Mouse (Mus musculus) kidney, adult 2 months (tissue): ENCODE measurements around the gene Rpp14. TPM values are rescaled to one million over a fixed set of nuclear protein-coding genes. Genes with fewer than 3 reads are reported as not detected.

Experiments
- DNase-seq: peaks from one replicate; pipeline ENCODE4 v3.0.0; 2021
- H3K27ac ChIP-seq: fragments of 200-500 bp; 2 replicates; pipeline ENCODE4 v1.5.1; 2012; ENCODE audit warnings: low read depth, low read length, control low read depth, inconsistent platforms; ENCODE audit not compliant: insufficient read depth
- H3K27me3 ChIP-seq: fragments of 200-500 bp; replicated peaks from 2 replicates; pipeline ENCODE4 v1.6.1; 2012; ENCODE audit warnings: mild to moderate bottlenecking, moderate library complexity, low read length, inconsistent platforms; ENCODE audit not compliant: control insufficient read depth, insufficient read depth
- H3K36me3 ChIP-seq: fragments of 200-500 bp; 2 replicates; pipeline ENCODE4 v1.6.1; 2012; ENCODE audit warnings: mild to moderate bottlenecking, moderate library complexity, low read length, inconsistent platforms; ENCODE audit not compliant: control insufficient read depth, insufficient read depth
- H3K4me1 ChIP-seq: fragments of 200-500 bp; 2 replicates; pipeline ENCODE4 v1.6.1; 2011; ENCODE audit warnings: low read length; ENCODE audit not compliant: control insufficient read depth, insufficient read depth
- H3K4me3 ChIP-seq: fragments of 200-500 bp; 2 replicates; pipeline ENCODE4 v1.5.1; 2011; ENCODE audit warnings: mild to moderate bottlenecking, low read depth, low read length, control low read depth; ENCODE audit not compliant: insufficient read depth
- CTCF ChIP-seq: fragments of 200-500 bp; conservative IDR thresholded peaks from 2 replicates; pipeline ENCODE4 v1.5.1; 2011; ENCODE audit warnings: low read depth, mild to moderate bottlenecking, control low read depth, low read length, moderate library complexity, mixed read lengths; ENCODE audit not compliant: insufficient read depth, insufficient read length
- POLR2A ChIP-seq: fragments of 200-500 bp; IDR thresholded peaks from one replicate; pipeline ENCODE4 v1.6.1; 2011; ENCODE audit warnings: low read depth, low read length, control low read depth
- WGBS: fragments of 180-500 bp; shearing (Covaris S2); methylation state at CpG from one replicate; pipeline ENCODE4 v1.1.7; 2018; 5-methylcytosine and 5-hydroxymethylcytosine counted together
- polyA plus RNA-seq: library from polyadenylated mRNA; depleted of rRNA; stranded (reverse); fragments of >200 nt; gene quantifications from 2 replicates; pipeline ENCODE4 v1.2.3, GENCODE M21; 2012

Rpp14 gene
- polyA plus RNA-seq, 1 experiment: 13.8 TPM

GRCm38 (mm10) chr14:8092573-8092972, 12.4 kb downstream of the Rpp14 start:
- DNase-seq: peak; percentile 59
- H3K27me3 ChIP-seq: no peaks in the 10 kb centered on the region
- TF ChIP-seq CTCF (no peak), POLR2A (no peak)
- H3K27ac ChIP-seq: no peak overlapping the region
- peaks cover 6% of the 10 kb centered on the region for H3K36me3 ChIP-seq
- no peaks in the 10 kb centered on the region; the same call in 1 of the 2 replicates for H3K4me1 ChIP-seq
- WGBS: 83% methylated on average over 2 of the region's 2 CpGs
- H3K4me3 ChIP-seq: no peak overlapping the region

GRCm38 (mm10) chr14:8093427-8093826, 13.3 kb downstream of the Rpp14 start:
- no peak overlapping the region for H3K27ac ChIP-seq
- H3K36me3 ChIP-seq: peaks cover 6% of the 10 kb centered on the region
- 55% methylated on average over 5 of the region's 5 CpGs for WGBS
- H3K4me3 ChIP-seq: no peak overlapping the region
- no peaks in the 10 kb centered on the region; the same call in 1 of the 2 replicates for H3K4me1 ChIP-seq
- peak; percentile 30 for DNase-seq
- TF ChIP-seq CTCF (no peak), POLR2A (no peak)
- H3K27me3 ChIP-seq: no peaks in the 10 kb centered on the region

- DNase-seq: no peak
- no peaks in the 10 kb centered on the region for H3K27me3 ChIP-seq
- H3K4me1 ChIP-seq: peaks cover 12% of the 10 kb centered on the region
- no peak for TF ChIP-seq POLR2A
- no peak for TF ChIP-seq CTCF
- peak overlapping the region; percentile 94 for H3K27ac ChIP-seq
- H3K4me3 ChIP-seq: no peak overlapping the region
- peaks cover under 1% of the 10 kb centered on the region for H3K36me3 ChIP-seq
- WGBS: 57% methylated on average over 3 of the region's 3 CpGs
Measured at GRCm38 (mm10) chr14:8094931-8095561, 14.9 kb downstream of the Rpp14 start.

DNA sequence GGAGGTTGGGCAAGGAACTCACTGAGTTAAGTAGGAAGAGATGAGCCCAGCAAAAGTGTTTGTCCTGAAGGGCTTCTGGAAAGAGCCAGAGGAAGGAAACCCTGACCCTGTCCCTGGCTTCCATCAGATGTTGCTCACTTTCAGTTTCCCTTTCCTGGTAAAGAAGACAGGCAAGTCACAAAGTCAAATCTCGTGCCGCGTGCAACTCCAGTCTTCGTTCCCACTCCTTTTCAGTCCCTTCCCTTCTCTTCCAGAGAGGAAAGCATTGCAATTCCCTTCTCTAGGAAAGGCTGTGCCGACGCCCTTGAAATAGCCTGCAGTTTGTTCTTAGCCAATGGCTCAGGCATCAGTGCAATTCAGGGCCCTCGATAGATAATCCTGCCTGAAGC, 15.4 kb downstream of the Rpp14 start:
- Histone ChIP-seq H3K27me3 (no peaks in the 10 kb centered on the region), H3K4me1 (peaks cover 13% of the 10 kb centered on the region), H3K27ac (peak overlapping the region; percentile 94), H3K4me3 (peak overlapping the region; percentile 31), H3K36me3 (no peaks in the 10 kb centered on the region; the same call in 1 of the 2 replicates)
- 52% methylated on average over 7 of the region's 7 CpGs for WGBS
- TF ChIP-seq CTCF (no peak), POLR2A (no peak)
- DNase-seq: peak; percentile 73

DNA sequence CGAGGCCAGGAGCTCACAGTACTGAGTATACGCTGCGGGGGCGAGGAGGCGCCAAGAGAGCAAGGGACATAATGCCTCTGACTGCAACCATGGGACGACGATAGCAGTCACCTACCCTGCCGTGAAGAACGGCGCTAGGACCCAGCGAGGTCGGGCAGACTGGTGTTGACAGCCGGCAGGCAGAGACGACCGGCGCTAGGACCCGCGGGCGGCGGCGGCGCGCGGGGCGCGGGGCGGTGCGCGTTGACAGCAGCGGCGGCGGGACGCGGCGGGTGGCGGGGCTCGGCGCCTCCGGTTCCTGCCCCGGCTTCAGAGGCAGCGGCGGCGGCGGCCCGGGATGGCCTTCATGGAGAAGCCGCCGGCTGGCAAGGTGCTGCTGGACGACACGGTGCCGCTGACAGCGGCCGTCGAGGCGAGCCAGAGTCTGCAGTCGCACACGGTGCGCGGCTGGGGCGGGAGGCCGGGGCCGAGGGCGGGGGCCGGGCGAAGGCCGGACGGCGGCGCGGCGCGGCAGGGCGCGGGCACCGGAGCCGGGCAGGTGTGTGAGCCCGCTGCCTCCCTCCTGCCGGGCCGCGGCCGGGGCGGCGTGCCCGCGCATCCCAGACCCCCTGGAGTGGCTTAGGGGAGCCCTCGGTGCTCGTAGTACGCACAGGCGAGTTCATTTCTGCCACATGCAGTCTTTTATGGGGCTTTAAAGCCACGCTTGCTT, 18.0 kb downstream of the Rpp14 start, which contains the start of gene Pxk:
Gene Pxk, plus strand, starts transcription at position 234 of the 709 bp plus-strand sequence.
- WGBS: under 1% methylated on average over 88 of the region's 89 CpGs
- Histone ChIP-seq H3K36me3 (no peaks in the 10 kb centered on the region), H3K27ac (peak within 1 kb of the TSS; percentile 81), H3K27me3 (no peaks in the 10 kb centered on the region), H3K4me1 (peaks cover 28% of the 10 kb centered on the region), H3K4me3 (peak within 1 kb of the TSS; percentile 96)
- DNase-seq: peak; percentile 96
- no peak for TF ChIP-seq CTCF
- no peak for TF ChIP-seq POLR2A

DNA sequence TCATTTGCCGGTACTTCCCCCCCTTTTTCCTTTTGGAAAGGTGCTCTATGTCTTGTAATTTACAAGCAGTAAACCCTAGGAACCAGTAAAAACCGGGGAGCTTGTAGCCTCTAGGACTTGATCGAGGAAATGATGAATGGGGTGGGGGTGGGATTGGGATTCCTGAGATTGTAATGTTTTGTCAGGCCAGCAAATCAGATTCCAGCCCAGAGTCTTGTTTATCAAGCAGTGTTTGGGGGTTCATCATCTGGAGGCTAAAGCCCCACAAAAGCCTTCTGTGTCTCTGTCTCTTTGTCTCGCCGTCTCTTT, 18.5 kb downstream of the Rpp14 start:
- no peak for TF ChIP-seq CTCF
- no peak for TF ChIP-seq POLR2A
- H3K27ac ChIP-seq: peak overlapping the region; percentile 81
- DNase-seq: no peak
- H3K4me1 ChIP-seq: peaks cover 31% of the 10 kb centered on the region
- H3K36me3 ChIP-seq: no peaks in the 10 kb centered on the region
- no peaks in the 10 kb centered on the region for H3K27me3 ChIP-seq
- WGBS: 5% methylated on average over 5 of the region's 5 CpGs
- peak overlapping the region; percentile 96 for H3K4me3 ChIP-seq

DNA sequence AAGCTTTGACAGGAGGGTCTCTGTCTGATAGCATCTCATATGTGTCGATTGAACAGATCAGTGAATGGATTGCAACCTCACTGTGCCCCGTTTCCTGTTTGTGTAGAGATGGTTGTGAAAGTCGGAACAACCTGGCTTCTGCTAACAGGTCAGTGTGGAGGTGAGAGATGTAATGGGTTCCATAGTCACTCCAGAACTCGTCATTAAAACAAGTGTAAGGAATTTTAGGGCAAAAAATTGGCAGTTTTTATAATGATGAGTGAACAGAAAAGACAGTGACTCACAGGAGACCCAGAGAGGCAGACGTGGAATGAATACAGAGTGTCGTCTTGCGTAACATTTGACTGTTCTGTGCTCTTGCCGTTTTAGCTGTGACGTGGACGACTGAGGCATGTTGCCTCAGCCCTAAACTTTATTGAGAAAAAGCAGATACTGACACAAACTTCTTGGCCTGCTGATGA, 19.4 kb downstream of the Rpp14 start:
- Histone ChIP-seq H3K4me3 (0 out of 2 replicates have a peak overlapping the region, but pooled peaks have one; percentile 11), H3K4me1 (peaks cover 31% of the 10 kb centered on the region), H3K27me3 (no peaks in the 10 kb centered on the region), H3K36me3 (no peaks in the 10 kb centered on the region), H3K27ac (0 out of 2 replicates have a peak overlapping the region, but pooled peaks have one; percentile 44)
- no peak for DNase-seq
- WGBS: 43% methylated on average over 10 of the region's 10 CpGs
- TF ChIP-seq CTCF (no peak), POLR2A (no peak)
